Mouse (Mus musculus): ENCODE results near the gene Tmem203.

Tmem203 gene

GRCm38 (mm10) chr2:25255284-25255779, at the start of gene Tmem203:
Gene Tmem203, plus strand, starts transcription at chr2:25255439.
- peak; percentile 88 to 89 for DNase-seq (ENCODE audit: low spot score in 2 of 2)

GRCm38 (mm10) chr2:25207593-25207992, 47.6 kb upstream of the Tmem203 start:
- DNase-seq (ENCODE audit: low spot score in 2 of 2), result no peak

- DNase-seq (ENCODE audit: low spot score in 2 of 2), result no peak
These were observed 44.6 kb upstream of the Tmem203 start for GRCm38 (mm10) chr2:25210686-25211085.

- peak; percentile 84 to 85 for DNase-seq (ENCODE audit: low spot score in 2 of 2)
These were observed 44.0 kb upstream of the Tmem203 start, which contains the start of gene Nelfb for GRCm38 (mm10) chr2:25211121-25211670. Gene Nelfb, minus strand, starts transcription at chr2:25211489.

GRCm38 (mm10) chr2:25213266-25213865, 41.9 kb upstream of the Tmem203 start:
- no peak for DNase-seq (ENCODE audit: low spot score in 2 of 2)

- DNase-seq (ENCODE audit: low spot score in 2 of 2), result no peak
These were observed 40.8 kb upstream of the Tmem203 start, which contains the start of gene Stpg3 for GRCm38 (mm10) chr2:25214444-25214843. Gene Stpg3, minus strand, starts transcription at chr2:25214637.

GRCm38 (mm10) chr2:25217666-25218065, 37.6 kb upstream of the Tmem203 start:
- no peak for DNase-seq (ENCODE audit: low spot score in 2 of 2)

- DNase-seq (ENCODE audit: low spot score in 2 of 2), result no peak
These were observed 36.8 kb upstream of the Tmem203 start, which contains the start of gene Fam166a for GRCm38 (mm10) chr2:25218445-25218844. Gene Fam166a, plus strand, starts transcription at chr2:25218745.

- DNase-seq (ENCODE audit: low spot score in 2 of 2), result no peak
These were observed 33.9 kb upstream of the Tmem203 start for GRCm38 (mm10) chr2:25221331-25221772.

- DNase-seq (ENCODE audit: low spot score in 2 of 2), result peak in 1 of 2 experiments; percentile 73
These were observed 31.4 kb upstream of the Tmem203 start for GRCm38 (mm10) chr2:25223681-25224491.

- no peak for DNase-seq (ENCODE audit: low spot score in 2 of 2)
These were observed 30.8 kb upstream of the Tmem203 start, which contains the start of gene Tubb4b for GRCm38 (mm10) chr2:25224492-25224765. Gene Tubb4b, minus strand, starts transcription at chr2:25224702.

- DNase-seq (ENCODE audit: low spot score in 2 of 2), result peak; percentile 99 to 100
These were observed 30.2 kb upstream of the Tmem203 start for GRCm38 (mm10) chr2:25224766-25225752.

GRCm38 (mm10) chr2:25225811-25226379, 29.3 kb upstream of the Tmem203 start:
- no peak for DNase-seq (ENCODE audit: low spot score in 2 of 2)

GRCm38 (mm10) chr2:25226864-25227263, 28.4 kb upstream of the Tmem203 start:
- DNase-seq (ENCODE audit: low spot score in 2 of 2), result peak in 1 of 2 experiments; percentile 41

- no peak for DNase-seq (ENCODE audit: low spot score in 2 of 2)
These were observed 27.8 kb upstream of the Tmem203 start for GRCm38 (mm10) chr2:25227406-25227805.

- DNase-seq (ENCODE audit: low spot score in 2 of 2), result peak; percentile 75 to 85
These were observed 26.8 kb upstream of the Tmem203 start for GRCm38 (mm10) chr2:25228431-25228889.

GRCm38 (mm10) chr2:25228995-25229530, 26.2 kb upstream of the Tmem203 start:
- DNase-seq (ENCODE audit: low spot score in 2 of 2), result no peak

GRCm38 (mm10) chr2:25229582-25229981, 25.7 kb upstream of the Tmem203 start:
- DNase-seq (ENCODE audit: low spot score in 2 of 2), result no peak

- DNase-seq (ENCODE audit: low spot score in 2 of 2), result no peak
These were observed 24.7 kb upstream of the Tmem203 start for GRCm38 (mm10) chr2:25230581-25230980.

GRCm38 (mm10) chr2:25231038-25231437, 24.2 kb upstream of the Tmem203 start:
- no peak for DNase-seq (ENCODE audit: low spot score in 2 of 2)

All from frontal cortex, postnatal 36 days (tissue).